Mouse (Mus musculus): Measurements from ENCODE around the gene B230307C23Rik.

DNA sequence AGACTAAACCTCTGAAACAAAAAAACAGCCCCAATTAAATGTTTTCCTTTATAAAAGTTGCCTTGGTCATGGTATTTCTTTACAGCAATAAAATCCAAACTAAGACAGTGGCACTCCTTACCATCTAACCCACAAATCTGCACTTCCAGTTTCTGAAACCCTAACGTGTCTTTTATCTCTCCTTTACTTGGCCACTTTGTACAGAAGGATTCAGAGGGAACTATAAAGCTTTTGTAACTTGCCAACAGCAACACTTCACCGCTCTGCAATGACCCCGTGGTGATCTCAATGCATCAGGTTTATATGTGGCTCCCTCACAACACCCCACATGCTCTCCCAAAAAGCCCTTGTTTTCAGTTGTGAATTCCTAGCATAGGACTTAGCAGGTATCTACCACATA, 36.8 kb upstream of the B230307C23Rik start:
- TF ChIP-seq CTCF (IDR thresholded peaks at IDR 0.05; ENCODE audit: control insufficient read depth, insufficient read depth, low read length) (no peak), POLR2A (IDR thresholded peaks at IDR 0.05; ENCODE audit: borderline replicate concordance, control insufficient read depth, low read depth, low read length) (no peak)

Data from bone marrow, adult 2 months (tissue).